Mouse (Mus musculus): ENCODE results near the gene Slc22a23. TPM values are rescaled to one million over a fixed set of nuclear protein-coding genes. Genes with fewer than 3 reads are reported as not detected.

The Slc22a23 gene
- total RNA-seq, 2 experiments from 2014 or later: 31.9 to 33.0 TPM

GRCm38 (mm10) chr13:34304896-34305295 is 40.1 kb downstream of the Slc22a23 start:
- no peak for DNase-seq (ENCODE audit: low spot score in 2 of 2)

GRCm38 (mm10) chr13:34303386-34304016 is 41.5 kb downstream of the Slc22a23 start:
- no peak for DNase-seq (ENCODE audit: low spot score in 2 of 2)

GRCm38 (mm10) chr13:34301585-34301984 is 43.4 kb downstream of the Slc22a23 start:
- no peak for DNase-seq (ENCODE audit: low spot score in 2 of 2)

- no peak for DNase-seq (ENCODE audit: low spot score in 2 of 2)
Observed at GRCm38 (mm10) chr13:34299351-34300333, 45.3 kb downstream of the Slc22a23 start.

GRCm38 (mm10) chr13:34298674-34299073 is 46.3 kb downstream of the Slc22a23 start:
- no peak for DNase-seq (ENCODE audit: low spot score in 2 of 2)

GRCm38 (mm10) chr13:34298061-34298460 is 46.9 kb downstream of the Slc22a23 start:
- DNase-seq (ENCODE audit: low spot score in 2 of 2): no peak

- no peak for DNase-seq (ENCODE audit: low spot score in 2 of 2)
Observed at GRCm38 (mm10) chr13:34295787-34296435, 49.1 kb downstream of the Slc22a23 start.

GRCm38 (mm10) chr13:34294212-34294611 is 50.8 kb downstream of the Slc22a23 start:
- DNase-seq (ENCODE audit: low spot score in 2 of 2): no peak

GRCm38 (mm10) chr13:34292042-34292441 is 52.9 kb downstream of the Slc22a23 start:
- DNase-seq (ENCODE audit: low spot score in 2 of 2): no peak

GRCm38 (mm10) chr13:34290346-34290745 is 54.6 kb downstream of the Slc22a23 start:
- DNase-seq (ENCODE audit: low spot score in 2 of 2): no peak

- no peak for DNase-seq (ENCODE audit: low spot score in 2 of 2)
Observed at GRCm38 (mm10) chr13:34289567-34289966, 55.4 kb downstream of the Slc22a23 start.

GRCm38 (mm10) chr13:34288129-34288528 is 56.9 kb downstream of the Slc22a23 start:
- DNase-seq (ENCODE audit: low spot score in 2 of 2): no peak

- DNase-seq (ENCODE audit: low spot score in 2 of 2): no peak
Observed at GRCm38 (mm10) chr13:34287601-34288083, 57.3 kb downstream of the Slc22a23 start.

- no peak for DNase-seq (ENCODE audit: low spot score in 2 of 2)
Observed at GRCm38 (mm10) chr13:34281360-34281759, 63.6 kb downstream of the Slc22a23 start.

GRCm38 (mm10) chr13:34278759-34279270 is 66.2 kb downstream of the Slc22a23 start:
- peak in 1 of 2 experiments; percentile 35 for DNase-seq (ENCODE audit: low spot score in 2 of 2)

GRCm38 (mm10) chr13:34278288-34278701 is 66.7 kb downstream of the Slc22a23 start:
- peak; percentile 41 to 70 for DNase-seq (ENCODE audit: low spot score in 2 of 2)

GRCm38 (mm10) chr13:34277611-34278010 is 67.4 kb downstream of the Slc22a23 start:
- no peak for DNase-seq (ENCODE audit: low spot score in 2 of 2)

- no peak for DNase-seq (ENCODE audit: low spot score in 2 of 2)
Observed at GRCm38 (mm10) chr13:34277001-34277400, 68.0 kb downstream of the Slc22a23 start.

GRCm38 (mm10) chr13:34274890-34275289 is 70.1 kb downstream of the Slc22a23 start:
- no peak for DNase-seq (ENCODE audit: low spot score in 2 of 2)

- DNase-seq (ENCODE audit: low spot score in 2 of 2): peak in 1 of 2 experiments; percentile 54
Observed at GRCm38 (mm10) chr13:34274417-34274816, 70.6 kb downstream of the Slc22a23 start.
